In genomic region chr8:95041883-95042784, GRCm38 (mm10) we compare ENCODE assay signal across 18 mouse cellular contexts. TPM values are rescaled to one million over a fixed set of nuclear protein-coding genes. Genes with fewer than 3 reads are reported as not detected.
DNase-seq lines count a peak whose midpoint lies in the region; ATAC-seq and TF ChIP-seq lines count a peak whose summit lies in the region.
"Had no signal": no experiment of that assay in that cellular context is flagged by ENCODE, and none has a peak within 500 bp of the region (broad histone marks: within the 10 kb centered on the region; RNA-seq: fewer than 3 reads in every experiment).

No protein-coding gene starts in this region.

- H3K9me3 ChIP-seq in lung, postnatal 0 days (ENCODE audit: low read length) = no peaks in the 10 kb centered on the region
- H3K9me3 ChIP-seq in liver, embryonic 15.5 days (replicated peaks) = no peaks in the 10 kb centered on the region
- H3K9me3 ChIP-seq: embryonic facial prominence, embryonic 12.5 days; heart, embryonic 13.5 days had no signal

- ATAC-seq in lung, postnatal 0 days = peak; percentile 43; the same call in 1 of the 2 replicates
- peak; percentile 75 for ATAC-seq in liver, embryonic 15.5 days (ENCODE audit: insufficient read depth)
- ATAC-seq in megakaryocyte-erythroid progenitor cell, adult 5-6 weeks (replicated peaks; ENCODE audit: low FRiP score, low TSS enrichment, poor library complexity, severe bottlenecking) = no peak

- no peak for TF ChIP-seq CTCF in lung, postnatal 0 days (IDR thresholded peaks at IDR 0.05)

- no peaks in the 10 kb centered on the region for H3K4me1 ChIP-seq in lung, postnatal 0 days (ENCODE audit: insufficient read depth, low read depth, low read length)
- H3K4me1 ChIP-seq in liver, embryonic 15.5 days (replicated peaks) = peaks cover 4% of the 10 kb centered on the region; the same call in 1 of the 2 replicates
- H3K4me1 ChIP-seq: embryonic facial prominence, embryonic 12.5 days; heart, embryonic 13.5 days had no signal

- no peak overlapping the region for H3K4me3 ChIP-seq in lung, postnatal 0 days (ENCODE audit: low read depth, low read length)
- H3K4me3 ChIP-seq in liver, embryonic 15.5 days (replicated peaks) = no peak overlapping the region
- H3K4me3 ChIP-seq: embryonic facial prominence, embryonic 12.5 days; heart, embryonic 13.5 days had no signal

- no peaks in the 10 kb centered on the region for H3K36me3 ChIP-seq in lung, postnatal 0 days (ENCODE audit: insufficient read depth, low read length)
- no peaks in the 10 kb centered on the region for H3K36me3 ChIP-seq in liver, embryonic 15.5 days (replicated peaks)
- H3K36me3 ChIP-seq: embryonic facial prominence, embryonic 12.5 days; heart, embryonic 13.5 days had no signal

- 43% methylated on average over 6 of the region's 6 CpGs for WGBS in lung, postnatal 0 days
- WGBS in liver, embryonic 15.5 days (ENCODE audit: insufficient replicate concordance) = 45% methylated on average over 6 of the region's 6 CpGs

- no peak overlapping the region for H3K4me2 ChIP-seq in lung, postnatal 0 days (replicated peaks; ENCODE audit: low read depth, low read length)
- peak overlapping the region; percentile 16; the same call in 1 of the 2 replicates for H3K4me2 ChIP-seq in liver, embryonic 15.5 days
- H3K4me2 ChIP-seq: embryonic facial prominence, embryonic 12.5 days; heart, embryonic 13.5 days; midbrain, embryonic 11.5 days had no signal

- TF ChIP-seq EP300 in lung, postnatal 0 days (IDR thresholded peaks at IDR 0.05) = no peak

- no peaks in the 10 kb centered on the region for H3K27me3 ChIP-seq in lung, postnatal 0 days (replicated peaks; ENCODE audit: insufficient read depth, low read length)
- H3K27me3 ChIP-seq in liver, embryonic 15.5 days = no peaks in the 10 kb centered on the region
- H3K27me3 ChIP-seq: embryonic facial prominence, embryonic 12.5 days; heart, embryonic 13.5 days had no signal

- H3K27ac ChIP-seq in lung, postnatal 0 days (ENCODE audit: low read length) = peak overlapping the region; percentile 47; the same call in 1 of the 2 replicates
- H3K27ac ChIP-seq in liver, embryonic 15.5 days (replicated peaks) = peak overlapping the region; percentile 76
- H3K27ac ChIP-seq: embryonic facial prominence, embryonic 12.5 days; heart, embryonic 13.5 days had no signal

- no peak overlapping the region for H3K9ac ChIP-seq in lung, postnatal 0 days (replicated peaks; ENCODE audit: low read depth)
- H3K9ac ChIP-seq in liver, embryonic 15.5 days = no peak overlapping the region
- H3K9ac ChIP-seq: embryonic facial prominence, embryonic 12.5 days; heart, embryonic 13.5 days had no signal

- peak; percentile 33 for DNase-seq in lung, postnatal 0 days (ENCODE audit: low spot score)
- no peak for DNase-seq in lung, postnatal 25 days (ENCODE audit: low spot score)
- peak; percentile 63 for DNase-seq in kidney, postnatal 14 days
- DNase-seq in layer of hippocampus, adult 18-20 months (ENCODE audit: low spot score in 2 of 2) = no peak
- DNase-seq in spleen, adult 18-20 months = no peak
- no peak for DNase-seq in frontal cortex, adult 2 months (ENCODE audit: extremely low spot score in 1 of 2, low spot score in 1 of 2)
- DNase-seq: B cell, adult 2 months; cerebellum, postnatal 36 days; layer of hippocampus, postnatal 36 days; left cerebral cortex, postnatal 4 days; lung, adult 2 months; right cerebral cortex, postnatal 4 days; thymus, postnatal 36 days had no signal

RNA-seq across cellular contexts. Expression of gene Drc7, which starts 12.8 kb away (rescaled TPM):
- polyA plus RNA-seq in lung, postnatal 0 days (2015; fragmentation: Nextera tagmentation; extraction: Ambion mirVana) = 3.1 and 3.9 TPM in 2 replicates
- polyA plus RNA-seq in liver, embryonic 15.5 days (2015; fragmentation: Nextera tagmentation; extraction: Ambion mirVana) = 0.35 and 0.39 TPM in 2 replicates
- 1 to 10 TPM; 1.7 to 1.8 TPM for total RNA-seq in layer of hippocampus, adult 18-20 months (2021)
- total RNA-seq in megakaryocyte-erythroid progenitor cell, adult 5-6 weeks (2014; fragmentation: Nextera tagmentation) = 0.68 TPM in 1 of 2 replicates, not detected in the other
- total RNA-seq in megakaryocyte-erythroid progenitor cell, adult 5-6 weeks (2017) = 0.84 and 2.0 TPM in 2 replicates
- polyA plus RNA-seq in frontal cortex, adult 2 months (2012; rRNA removed) = 0.80 and 1.2 TPM in 2 replicates
- polyA plus RNA-seq: heart, embryonic 13.5 days had no signal

RNA-seq across cellular contexts. Expression of gene Adgrg3, which starts 24.6 kb away (rescaled TPM):
- polyA plus RNA-seq in lung, postnatal 0 days (2015; fragmentation: Nextera tagmentation; extraction: Ambion mirVana) = 4.8 and 5.3 TPM in 2 replicates
- polyA plus RNA-seq in liver, embryonic 15.5 days (2015; fragmentation: Nextera tagmentation; extraction: Ambion mirVana) = 8.3 and 9.3 TPM in 2 replicates
- total RNA-seq in layer of hippocampus, adult 18-20 months (2021) = under 1 TPM in 1 of 2 experiments, not detected in 1; 0.48 TPM
- total RNA-seq in megakaryocyte-erythroid progenitor cell, adult 5-6 weeks (2014; fragmentation: Nextera tagmentation) = 30.9 and 44.1 TPM in 2 replicates
- 20.4 and 46.4 TPM in 2 replicates for total RNA-seq in megakaryocyte-erythroid progenitor cell, adult 5-6 weeks (2017)
- polyA plus RNA-seq in frontal cortex, adult 2 months (2012; rRNA removed) = 0.54 and 0.59 TPM in 2 replicates

RNA-seq across cellular contexts. Expression of gene Katnb1, which starts 38.9 kb away (rescaled TPM):
- 10.4 and 10.8 TPM in 2 replicates for polyA plus RNA-seq in lung, postnatal 0 days (2015; fragmentation: Nextera tagmentation; extraction: Ambion mirVana)
- polyA plus RNA-seq in liver, embryonic 15.5 days (2015; fragmentation: Nextera tagmentation; extraction: Ambion mirVana) = 9.6 and 12.0 TPM in 2 replicates
- 10 to 100 TPM; 45.1 to 46.3 TPM for total RNA-seq in layer of hippocampus, adult 18-20 months (2021)
- 7.7 and 18.8 TPM in 2 replicates for total RNA-seq in megakaryocyte-erythroid progenitor cell, adult 5-6 weeks (2014; fragmentation: Nextera tagmentation)
- total RNA-seq in megakaryocyte-erythroid progenitor cell, adult 5-6 weeks (2017) = 19.4 and 27.5 TPM in 2 replicates
- 50.8 and 53.0 TPM in 2 replicates for polyA plus RNA-seq in frontal cortex, adult 2 months (2012; rRNA removed)

Comparison
In these comparisons a context has a peak if more than half of its experiments do, and no peak if none do; other contexts are left out.
1. DNase-seq: peak in lung, postnatal 0 days (single experiment) and kidney, postnatal 14 days (single experiment); none in lung, postnatal 25 days (single experiment), layer of hippocampus, adult 18-20 months (0 of 2), spleen, adult 18-20 months (0 of 2) and frontal cortex, adult 2 months (0 of 2).